Mouse (Mus musculus) forebrain, embryonic 11.5 days (tissue): ENCODE measurements around the gene Aire. TPM values are rescaled to one million over a fixed set of nuclear protein-coding genes. Genes with fewer than 3 reads are reported as not detected.

Source experiments
- ATAC-seq: fragments of 200-750 bp; cut with Nextera tagmentation; replicated peaks from 2 replicates; pipeline ENCODE4 v1.8.0; 2017; ENCODE audit warnings: moderate TSS enrichment; ENCODE audit not compliant: low FRiP score
- DNase-seq: peaks from one replicate; pipeline ENCODE4 v3.0.0-alpha.2; 2017; ENCODE audit warnings: low spot score
- H3K27ac ChIP-seq: fragments of 300-500 bp; sonication (generic); 2 replicates; pipeline ENCODE4 v1.5.1; 2014; ENCODE audit warnings: low read depth, low read length
- H3K27me3 ChIP-seq: fragments of 300-500 bp; sonication (generic); 2 replicates; pipeline ENCODE4 v1.6.1; 2014; ENCODE audit warnings: mild to moderate bottlenecking, low read length, mixed read lengths; ENCODE audit not compliant: control insufficient read depth, insufficient read depth
- H3K36me3 ChIP-seq: fragments of 300-500 bp; sonication (generic); 2 replicates; pipeline ENCODE4 v1.6.1; 2014; ENCODE audit warnings: mild to moderate bottlenecking, low read length, moderate library complexity, mixed read lengths; ENCODE audit not compliant: control insufficient read depth, insufficient read depth
- H3K4me1 ChIP-seq: fragments of 300-500 bp; sonication (generic); replicated peaks from 2 replicates; pipeline ENCODE4 v1.6.1; 2014; ENCODE audit warnings: low read length, mixed read lengths; ENCODE audit not compliant: control insufficient read depth, insufficient read depth
- H3K4me2 ChIP-seq: fragments of 300-500 bp; sonication (generic); 2 replicates; pipeline ENCODE4 v1.6.1; 2014; ENCODE audit warnings: low read depth, mild to moderate bottlenecking, low read length, moderate library complexity, mixed read lengths; ENCODE audit not compliant: severe bottlenecking
- H3K4me3 ChIP-seq: fragments of 300-500 bp; sonication (generic); 2 replicates; pipeline ENCODE4 v1.5.1; 2014; ENCODE audit warnings: low read depth, low read length
- H3K9ac ChIP-seq: fragments of 300-500 bp; sonication (generic); 2 replicates; pipeline ENCODE4 v1.6.1; 2014; ENCODE audit warnings: low read length
- H3K9me3 ChIP-seq: fragments of 300-500 bp; sonication (generic); 2 replicates; pipeline ENCODE4 v1.6.1; 2016; ENCODE audit warnings: low read length, mixed read lengths; ENCODE audit not compliant: control insufficient read depth
- WGBS: fragments of 180-500 bp; shearing (Covaris S2); extraction: QIAGEN DNeasy Blood & Tissue Kit; methylation state at CpG from one replicate; pipeline ENCODE4 v1.1.7; 2014; 5-methylcytosine and 5-hydroxymethylcytosine counted together
- polyA plus RNA-seq: library from polyadenylated mRNA; unstranded; fragments of >200 nt; fragmentation: Nextera tagmentation; extraction: Ambion mirVana; gene quantifications from 2 replicates; pipeline ENCODE4 v1.2.1, GENCODE M21; 2014

Gene Aire
- polyA plus RNA-seq, 1 experiment from 2014 or later, result 0.21 TPM

- ATAC-seq, result peak; percentile 96
- Histone ChIP-seq H3K4me3 (peak overlapping the region; percentile 72), H3K27ac (peak overlapping the region; percentile 97), H3K9ac (peak overlapping the region; percentile 89), H3K27me3 (no peaks in the 10 kb centered on the region; the same call in 1 of the 2 replicates), H3K4me1 (peaks cover 19% of the 10 kb centered on the region; the same call in 1 of the 2 replicates), H3K36me3 (no peaks in the 10 kb centered on the region), H3K9me3 (no peaks in the 10 kb centered on the region), H3K4me2 (peak overlapping the region; percentile 85)
- 1% methylated on average over 54 of the region's 59 CpGs for WGBS
- DNase-seq, result peak; percentile 99
Measured at GRCm38 (mm10) chr10:78009184-78009944, 34.0 kb downstream of the Aire start.

- no peak overlapping the region for H3K27ac ChIP-seq
- ATAC-seq (no peak), DNase-seq (no peak)
- H3K4me3 ChIP-seq, result peak overlapping the region; percentile 72
- 91% methylated on average over 3 of the region's 3 CpGs for WGBS
- H3K4me2 ChIP-seq, result peak overlapping the region; percentile 85
- H3K9ac ChIP-seq, result peak overlapping the region; percentile 89
- H3K27me3 ChIP-seq, result no peaks in the 10 kb centered on the region; the same call in 1 of the 2 replicates
- H3K36me3 ChIP-seq, result no peaks in the 10 kb centered on the region
- H3K4me1 ChIP-seq, result peaks cover 19% of the 10 kb centered on the region; the same call in 1 of the 2 replicates
- H3K9me3 ChIP-seq, result no peaks in the 10 kb centered on the region
Measured at GRCm38 (mm10) chr10:78008169-78008568, 35.2 kb downstream of the Aire start.

- no peak overlapping the region for H3K4me3 ChIP-seq
- H3K36me3 ChIP-seq, result no peaks in the 10 kb centered on the region; the same call in 1 of the 2 replicates
- no peaks in the 10 kb centered on the region for H3K9me3 ChIP-seq
- ATAC-seq, result no peak
- H3K4me2 ChIP-seq, result peak overlapping the region; percentile 85; the same call in 1 of the 2 replicates
- H3K4me1 ChIP-seq, result peaks cover 19% of the 10 kb centered on the region; the same call in 1 of the 2 replicates
- H3K27ac ChIP-seq, result no peak overlapping the region
- no peaks in the 10 kb centered on the region; the same call in 1 of the 2 replicates for H3K27me3 ChIP-seq
- 41% methylated on average over 7 of the region's 7 CpGs for WGBS
- DNase-seq, result no peak
- H3K9ac ChIP-seq, result peak overlapping the region; percentile 27; the same call in 1 of the 2 replicates
Measured at GRCm38 (mm10) chr10:78007203-78007602, 36.2 kb downstream of the Aire start.

- Histone ChIP-seq H3K9ac (peak overlapping the region; percentile 27; the same call in 1 of the 2 replicates), H3K9me3 (no peaks in the 10 kb centered on the region), H3K4me3 (no peak overlapping the region), H3K4me1 (peaks cover 19% of the 10 kb centered on the region; the same call in 1 of the 2 replicates), H3K36me3 (no peaks in the 10 kb centered on the region; the same call in 1 of the 2 replicates), H3K4me2 (no peak overlapping the region), H3K27me3 (no peaks in the 10 kb centered on the region; the same call in 1 of the 2 replicates), H3K27ac (no peak overlapping the region)
- ATAC-seq, result no peak
- no peak for DNase-seq
- WGBS, result 83% methylated on average over 4 of the region's 4 CpGs
Measured at GRCm38 (mm10) chr10:78005791-78006438, 37.5 kb downstream of the Aire start.

GRCm38 (mm10) chr10:78004479-78005100 is 38.8 kb downstream of the Aire start:
- WGBS, result 83% methylated on average over 3 of the region's 3 CpGs
- peaks cover 5% of the 10 kb centered on the region; the same call in 1 of the 2 replicates for H3K36me3 ChIP-seq
- no peaks in the 10 kb centered on the region for H3K27me3 ChIP-seq
- peaks cover 19% of the 10 kb centered on the region; the same call in 1 of the 2 replicates for H3K4me1 ChIP-seq
- DNase-seq (no peak), ATAC-seq (no peak)
- H3K9me3 ChIP-seq, result no peaks in the 10 kb centered on the region
- H3K4me3 ChIP-seq, result no peak overlapping the region
- no peak overlapping the region for H3K4me2 ChIP-seq
- H3K9ac ChIP-seq, result no peak overlapping the region
- H3K27ac ChIP-seq, result no peak overlapping the region

GRCm38 (mm10) chr10:78002316-78002715 is 41.1 kb downstream of the Aire start:
- Histone ChIP-seq H3K4me2 (no peak overlapping the region), H3K9me3 (no peaks in the 10 kb centered on the region), H3K36me3 (peaks cover 7% of the 10 kb centered on the region; the same call in 1 of the 2 replicates), H3K4me3 (no peak overlapping the region), H3K27me3 (no peaks in the 10 kb centered on the region), H3K4me1 (peaks cover 6% of the 10 kb centered on the region; the same call in 1 of the 2 replicates), H3K9ac (no peak overlapping the region), H3K27ac (no peak overlapping the region)
- WGBS, result 98% methylated on average over 2 of the region's 2 CpGs
- no peak for ATAC-seq
- no peak for DNase-seq

GRCm38 (mm10) chr10:78001796-78002195 is 41.6 kb downstream of the Aire start:
- WGBS, result 90% methylated on average over 11 of the region's 11 CpGs

GRCm38 (mm10) chr10:78000200-78000599 is 43.2 kb downstream of the Aire start:
- no peak for DNase-seq
- no peaks in the 10 kb centered on the region for H3K27me3 ChIP-seq
- no peak overlapping the region for H3K4me3 ChIP-seq
- ATAC-seq, result no peak
- 92% methylated on average over 5 of the region's 5 CpGs for WGBS
- H3K27ac ChIP-seq, result no peak overlapping the region
- no peaks in the 10 kb centered on the region for H3K9me3 ChIP-seq
- peaks cover 7% of the 10 kb centered on the region; the same call in 1 of the 2 replicates for H3K36me3 ChIP-seq
- H3K4me2 ChIP-seq, result no peak overlapping the region
- H3K4me1 ChIP-seq, result no peaks in the 10 kb centered on the region
- H3K9ac ChIP-seq, result no peak overlapping the region

More at GRCm38 (mm10) chr10:78001796-78002195, 41.6 kb downstream of the Aire start:
- no peak overlapping the region for H3K27ac ChIP-seq
- ATAC-seq (no peak), DNase-seq (no peak)
- peaks cover 2% of the 10 kb centered on the region; the same call in 1 of the 2 replicates for H3K4me1 ChIP-seq
- H3K4me3 ChIP-seq, result no peak overlapping the region
- no peaks in the 10 kb centered on the region for H3K27me3 ChIP-seq
- H3K36me3 ChIP-seq, result peaks cover 7% of the 10 kb centered on the region; the same call in 1 of the 2 replicates
- H3K9ac ChIP-seq, result no peak overlapping the region
- no peak overlapping the region for H3K4me2 ChIP-seq
- H3K9me3 ChIP-seq, result no peaks in the 10 kb centered on the region
